Mouse (Mus musculus) macrophage (primary cell): Measurements from ENCODE around the gene Ap3s2. TPM values are rescaled to one million over a fixed set of nuclear protein-coding genes. Genes with fewer than 3 reads are reported as not detected.

ENCODE experiments used
- H3K27ac ChIP-seq: fragments of 350-480 bp; formaldehyde crosslinking; 2 replicates; pipeline ENCODE4 v1.9.0; 2021
- H3K36me3 ChIP-seq: fragments of 350-480 bp; formaldehyde crosslinking; 2 replicates; pipeline ENCODE4 v1.9.0; 2021; ENCODE audit errors: inconsistent target
- H3K4me3 ChIP-seq: fragments of 350-480 bp; formaldehyde crosslinking; 2 replicates; pipeline ENCODE4 v1.9.0; 2021; ENCODE audit errors: inconsistent target
- H3K79me2 ChIP-seq: fragments of 350-480 bp; formaldehyde crosslinking; 2 replicates; pipeline ENCODE4 v1.9.0; 2021; ENCODE audit errors: inconsistent target
- WGBS: methylation state at CpG from one replicate; pipeline ENCODE4 v1.1.7; 2026; ENCODE audit warnings: inconsistent platforms; ENCODE audit not compliant: missing documents; 5-methylcytosine and 5-hydroxymethylcytosine counted together
- polyA plus RNA-seq: library from polyadenylated mRNA; stranded (reverse); fragments of 250-400 nt; gene quantifications from 3 replicates; pipeline ENCODE4 v1.2.4, GENCODE M21; 2018; ENCODE audit warnings: inconsistent platforms
- total RNA-seq, 78 experiments: library from RNA; depleted of rRNA; stranded (reverse); fragments of 250-400 nt; gene quantifications; 1 replicate in 9 of 78; 2 replicates in 24 of 78; 3 replicates in 43 of 78; 4 replicates in 2 of 78; pipeline ENCODE4 v1.2.4; 2018; ENCODE audit warnings: inconsistent platforms in 56 of 78

Ap3s2 gene
- 10 to 100 TPM in 6 of 26 experiments, 1 to 10 TPM in 19, under 1 TPM in 1; 1.00 to 13.0 (median 6.4) TPM for total RNA-seq (2018; cell fraction: chromatin; rRNA removed)
- 10 to 100 TPM in 22 of 26 experiments, 1 to 10 TPM in 4; 7.9 to 14.4 (median 12.3) TPM for total RNA-seq (2018; cell fraction: cytosol; rRNA removed)
- 10 to 100 TPM in 11 of 26 experiments, 1 to 10 TPM in 15; 3.5 to 19.3 (median 8.0) TPM for total RNA-seq (2018; cell fraction: nucleus; rRNA removed)
- 9.2 to 13.3 TPM (median 12.1 TPM) in 3 replicates for polyA plus RNA-seq

DNA sequence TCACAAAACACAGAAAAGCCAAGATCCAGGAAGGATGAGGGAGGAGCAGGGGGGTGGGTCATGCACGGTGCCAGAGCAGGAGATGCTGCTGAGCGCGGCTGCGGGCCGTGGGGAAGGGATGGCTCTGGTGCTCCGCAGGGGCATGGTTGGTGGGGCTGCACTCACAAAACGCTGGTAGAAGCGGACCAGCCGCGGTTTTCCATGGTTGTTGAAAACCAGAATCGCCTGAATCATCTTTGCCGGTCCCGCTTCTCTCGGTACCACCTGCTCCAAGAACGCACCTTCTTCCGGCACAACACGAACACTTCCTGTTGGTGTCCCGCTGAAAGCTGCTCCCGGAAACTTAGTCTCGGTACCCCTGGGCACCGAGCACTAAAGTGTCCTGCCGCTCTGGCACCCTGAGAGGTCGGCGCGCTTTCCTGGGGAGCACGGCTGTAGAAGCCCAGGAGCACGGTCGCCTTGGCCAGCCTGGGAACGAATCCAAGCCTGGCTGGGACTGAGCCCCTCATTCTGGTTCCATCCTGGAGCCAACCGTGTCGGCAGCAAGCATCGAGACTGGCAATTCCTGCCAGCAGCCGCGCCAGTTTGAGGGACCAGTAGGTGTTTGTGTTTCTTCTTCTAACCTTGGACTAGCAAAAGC lies at the start of gene Ap3s2:
Gene Ap3s2, minus strand, starts transcription at position 306 of the 640 bp plus-strand sequence.
- WGBS, result under 1% methylated on average over 34 of the region's 34 CpGs
- Histone ChIP-seq H3K4me3 (peak within 1 kb of the TSS; percentile 84), H3K36me3 (peaks cover 5% of the 10 kb centered on the region; the same call in 1 of the 2 replicates), H3K27ac (peak within 1 kb of the TSS; percentile 44), H3K79me2 (peaks cover 36% of the 10 kb centered on the region)

DNA sequence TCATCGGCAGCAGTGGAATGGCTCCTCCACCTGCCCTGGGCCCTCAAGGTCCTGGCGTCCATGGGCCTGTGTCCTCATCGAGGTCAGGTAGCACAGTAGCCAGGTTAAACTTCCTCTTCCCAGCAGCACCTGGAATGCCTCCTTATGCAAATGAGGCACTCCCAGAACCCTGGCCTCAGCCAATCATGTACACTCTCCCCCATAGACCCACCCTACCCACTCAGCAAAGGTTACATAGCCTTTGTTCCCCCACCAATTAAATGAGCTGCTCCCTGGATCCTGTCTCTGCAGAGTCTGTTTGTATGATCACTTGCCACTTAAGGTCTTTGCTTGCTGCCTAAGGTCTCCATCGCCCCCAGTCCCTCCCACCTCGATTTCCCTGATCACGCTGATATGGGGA lies 47.9 kb upstream of the Ap3s2 start:
- no peak overlapping the region for H3K4me3 ChIP-seq
- H3K36me3 ChIP-seq, result no peaks in the 10 kb centered on the region
- no peaks in the 10 kb centered on the region for H3K79me2 ChIP-seq
- no peak overlapping the region for H3K27ac ChIP-seq
- WGBS, result 84% methylated on average over 6 of the region's 6 CpGs

DNA sequence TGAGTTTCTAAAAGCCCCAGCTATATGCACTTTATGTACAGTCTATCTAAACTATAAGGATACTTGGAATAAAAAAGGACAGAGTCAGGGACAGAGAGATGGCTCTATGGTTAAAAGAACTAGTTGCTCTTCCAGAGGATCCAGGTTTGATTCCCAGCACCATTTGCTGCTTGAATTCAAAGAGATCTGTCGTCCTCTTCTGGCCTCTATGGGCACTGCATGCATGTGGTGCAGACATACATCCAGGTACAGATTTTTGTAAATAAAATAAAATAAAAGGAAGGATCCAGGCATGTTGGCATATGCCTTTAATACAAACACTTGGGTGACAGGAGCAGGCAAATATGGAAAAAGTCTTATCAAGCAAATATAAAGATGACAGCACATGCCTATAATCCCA lies 41.2 kb upstream of the Ap3s2 start:
- Histone ChIP-seq H3K79me2 (no peaks in the 10 kb centered on the region), H3K36me3 (no peaks in the 10 kb centered on the region), H3K27ac (no peak overlapping the region), H3K4me3 (no peak overlapping the region)
- 80% methylated on average over 1 of the region's 1 CpGs for WGBS

DNA sequence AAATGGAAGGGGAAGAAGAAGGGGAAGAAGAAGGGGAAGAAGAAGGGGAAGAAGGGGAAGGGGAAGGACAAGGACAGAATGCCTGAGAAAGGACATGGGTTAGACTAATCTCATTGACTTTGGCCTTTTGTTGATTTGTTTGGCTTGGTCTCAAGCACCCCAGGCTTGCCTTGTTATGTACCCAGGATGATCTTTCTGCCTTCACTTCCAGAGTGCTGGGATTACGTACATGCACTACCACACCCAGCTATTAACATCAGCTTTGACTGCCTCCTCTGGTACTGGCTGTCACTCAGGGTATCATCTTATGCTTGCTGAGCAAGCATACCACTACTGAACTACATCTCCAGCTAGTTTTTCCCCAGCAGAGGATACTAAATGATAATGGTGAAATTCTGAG lies 35.7 kb upstream of the Ap3s2 start:
- Histone ChIP-seq H3K27ac (no peak overlapping the region), H3K4me3 (no peak overlapping the region)

GRCm38 (mm10) chr7:79954890-79955289 lies 34.4 kb upstream of the Ap3s2 start:
- H3K36me3 ChIP-seq, result no peaks in the 10 kb centered on the region
- no peak overlapping the region for H3K27ac ChIP-seq
- H3K4me3 ChIP-seq, result no peak overlapping the region
- H3K79me2 ChIP-seq, result no peaks in the 10 kb centered on the region
- WGBS, result 88% methylated on average over 1 of the region's 1 CpGs

More for the DNA sequence above, 35.7 kb upstream of the Ap3s2 start:
- no peaks in the 10 kb centered on the region for H3K36me3 ChIP-seq
- no peaks in the 10 kb centered on the region for H3K79me2 ChIP-seq
- WGBS, result 100% methylated on average over 1 of the region's 1 CpGs

GRCm38 (mm10) chr7:79951038-79951437 lies 30.6 kb upstream of the Ap3s2 start:
- Histone ChIP-seq H3K4me3 (no peak overlapping the region), H3K36me3 (no peaks in the 10 kb centered on the region), H3K79me2 (no peaks in the 10 kb centered on the region), H3K27ac (no peak overlapping the region)
- WGBS, result 90% methylated on average over 3 of the region's 3 CpGs

DNA sequence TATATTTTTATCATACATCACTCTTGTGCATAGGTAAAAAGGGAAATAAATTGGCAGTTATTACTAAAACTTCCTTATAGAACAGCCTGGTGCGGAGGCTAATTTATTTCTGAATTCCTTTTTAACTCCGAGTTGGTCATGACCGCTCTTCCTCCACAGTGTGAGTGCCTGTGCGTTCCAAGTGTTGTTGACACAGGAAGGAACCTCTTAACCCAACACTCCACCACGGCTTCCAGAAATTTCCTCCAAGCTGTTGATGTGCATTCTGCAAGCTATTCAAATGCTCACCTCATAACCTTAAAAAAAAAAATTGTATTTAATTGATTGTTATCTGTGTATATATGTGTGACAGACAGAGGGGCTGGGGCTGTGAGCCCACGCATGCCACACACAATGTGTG lies 29.8 kb upstream of the Ap3s2 start:
- 12% methylated on average over 6 of the region's 6 CpGs for WGBS
- H3K36me3 ChIP-seq, result no peaks in the 10 kb centered on the region
- no peak overlapping the region for H3K4me3 ChIP-seq
- no peak overlapping the region for H3K27ac ChIP-seq
- H3K79me2 ChIP-seq, result no peaks in the 10 kb centered on the region

- Histone ChIP-seq H3K79me2 (no peaks in the 10 kb centered on the region), H3K27ac (peak overlapping the region; percentile 1; the same call in 1 of the 2 replicates), H3K4me3 (peak overlapping the region; percentile 33), H3K36me3 (no peaks in the 10 kb centered on the region)
- WGBS, result 12% methylated on average over 19 of the region's 19 CpGs
Measured at GRCm38 (mm10) chr7:79935511-79936205, 15.2 kb upstream of the Ap3s2 start.

- Histone ChIP-seq H3K27ac (peak within 1 kb of the TSS; percentile 1; the same call in 1 of the 2 replicates), H3K79me2 (no peaks in the 10 kb centered on the region), H3K4me3 (peak within 1 kb of the TSS; percentile 33), H3K36me3 (no peaks in the 10 kb centered on the region)
- 18% methylated on average over 32 of the region's 32 CpGs for WGBS
Measured at GRCm38 (mm10) chr7:79934862-79935510, 14.5 kb upstream of the Ap3s2 start, which contains the start of gene Arpin. TSS of gene Arpin (minus strand) at chr7:79935359.

- no peaks in the 10 kb centered on the region for H3K36me3 ChIP-seq
- no peak overlapping the region for H3K27ac ChIP-seq
- no peaks in the 10 kb centered on the region for H3K79me2 ChIP-seq
- 95% methylated on average over 5 of the region's 5 CpGs for WGBS
- peak overlapping the region; percentile 33 for H3K4me3 ChIP-seq
Measured at GRCm38 (mm10) chr7:79934461-79934860, 14.0 kb upstream of the Ap3s2 start.

DNA sequence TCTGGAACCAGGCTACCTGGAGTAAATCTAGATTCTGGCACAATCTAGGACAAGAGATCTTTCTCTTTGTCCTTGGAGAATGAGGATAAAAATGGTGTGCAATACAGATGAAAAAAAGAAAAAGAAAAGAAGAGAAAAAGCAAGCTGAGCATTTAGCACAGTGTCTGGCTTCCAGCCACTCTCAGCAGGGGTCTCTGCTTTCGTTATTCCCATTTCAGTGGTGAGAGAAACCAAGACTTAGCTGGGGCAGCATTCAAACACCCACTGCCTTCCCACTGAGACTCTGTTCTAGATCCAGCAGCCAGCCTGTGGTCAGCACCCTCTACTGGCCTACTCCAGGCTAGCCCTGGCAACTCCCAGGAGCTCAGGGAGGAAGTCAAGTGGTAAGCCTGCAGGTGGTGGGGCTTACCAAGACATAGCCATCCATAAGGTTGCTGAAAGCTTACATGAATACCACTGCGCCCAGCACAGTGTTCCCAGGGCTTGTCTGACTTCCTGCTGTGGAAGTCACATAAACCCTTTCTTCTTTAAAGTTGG lies 8.1 kb upstream of the Ap3s2 start:
- Histone ChIP-seq H3K27ac (no peak overlapping the region), H3K36me3 (no peaks in the 10 kb centered on the region), H3K79me2 (no peaks in the 10 kb centered on the region), H3K4me3 (no peak overlapping the region)
- WGBS, result 79% methylated on average over 2 of the region's 2 CpGs

DNA sequence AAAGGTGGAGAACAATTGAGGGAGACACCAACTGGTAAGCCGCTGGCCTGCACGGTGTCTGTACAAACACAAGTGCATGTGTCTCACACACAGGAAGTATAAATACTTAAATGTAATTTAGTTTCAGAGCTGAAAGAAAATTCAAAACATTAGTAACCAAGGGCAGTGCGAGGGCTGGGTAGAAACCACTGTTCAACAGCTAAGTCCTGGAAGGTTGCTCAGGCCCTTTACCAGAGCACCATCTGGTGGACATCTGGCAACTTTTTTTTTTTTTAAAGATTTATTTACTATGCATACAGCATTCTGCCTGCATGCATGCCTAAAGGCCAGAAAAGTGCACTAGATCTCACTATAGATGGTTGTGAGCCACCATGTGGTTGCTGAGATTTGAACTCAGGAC lies 5.9 kb downstream of the Ap3s2 start:
- Histone ChIP-seq H3K79me2 (peaks cover 28% of the 10 kb centered on the region), H3K27ac (0 out of 2 replicates have a peak overlapping the region, but pooled peaks have one; percentile 3), H3K36me3 (peaks cover 15% of the 10 kb centered on the region), H3K4me3 (no peak overlapping the region)
- 71% methylated on average over 3 of the region's 3 CpGs for WGBS

GRCm38 (mm10) chr7:79907356-79907755 lies 13.1 kb downstream of the Ap3s2 start:
- Histone ChIP-seq H3K27ac (no peak overlapping the region), H3K4me3 (no peak overlapping the region), H3K79me2 (no peaks in the 10 kb centered on the region), H3K36me3 (peaks cover 23% of the 10 kb centered on the region)
- WGBS, result 95% methylated on average over 2 of the region's 2 CpGs

GRCm38 (mm10) chr7:79906914-79907313 lies 13.5 kb downstream of the Ap3s2 start:
- no peak overlapping the region for H3K27ac ChIP-seq
- 91% methylated on average over 3 of the region's 3 CpGs for WGBS
- H3K4me3 ChIP-seq, result no peak overlapping the region
- no peaks in the 10 kb centered on the region for H3K79me2 ChIP-seq
- H3K36me3 ChIP-seq, result peaks cover 23% of the 10 kb centered on the region
